Mouse (Mus musculus): ENCODE measurements around the gene Fancc. TPM values are rescaled to one million over a fixed set of nuclear protein-coding genes. Genes with fewer than 3 reads are reported as not detected.

Fancc gene
- polyA plus RNA-seq, 1 experiment = 29.2 TPM

- no peak for DNase-seq (ENCODE audit: low spot score)
These were observed 207.0 kb downstream of the Fancc start for GRCm38 (mm10) chr13:63290126-63290525.

DNA sequence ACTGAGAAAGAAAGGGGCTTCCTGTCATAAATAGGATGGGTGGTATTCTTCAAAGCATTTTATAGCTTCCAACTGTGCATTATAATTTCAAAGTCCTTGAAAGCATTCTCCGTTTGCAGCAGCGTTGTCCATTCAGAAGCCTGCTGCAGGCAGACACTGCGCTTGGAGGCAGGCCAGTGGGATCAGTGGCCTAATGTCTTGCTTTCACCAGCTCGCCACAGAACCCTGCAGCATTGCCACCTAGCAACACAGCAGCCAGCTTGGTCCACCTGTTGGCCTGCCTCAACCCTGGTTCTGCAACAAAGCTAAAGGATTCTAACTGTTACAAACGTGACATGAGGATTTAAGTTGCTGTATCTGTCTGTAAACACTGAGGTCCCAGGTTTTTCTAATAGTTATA lies 207.4 kb downstream of the Fancc start:
- DNase-seq (ENCODE audit: low spot score) = no peak

DNA sequence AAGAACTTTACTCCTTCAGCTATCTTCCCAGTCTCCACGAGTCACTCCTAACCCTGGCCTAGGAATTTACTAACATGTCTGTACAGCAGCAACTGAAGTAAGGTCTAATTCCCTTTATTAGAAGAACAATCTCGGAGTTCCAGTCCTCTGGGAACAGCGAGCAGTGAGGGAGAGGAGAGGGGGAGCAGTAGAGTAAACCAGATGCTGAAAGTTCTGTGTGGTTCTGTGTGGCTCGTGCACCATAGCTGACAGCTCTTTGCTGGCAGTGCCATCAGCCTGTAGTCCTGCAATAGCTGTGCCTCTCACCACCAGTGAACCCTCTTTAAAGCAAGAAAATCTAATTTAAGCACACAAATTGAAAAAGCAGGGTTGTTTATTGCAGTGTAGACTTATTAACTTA lies 207.9 kb downstream of the Fancc start:
- DNase-seq (ENCODE audit: low spot score) = no peak

DNA sequence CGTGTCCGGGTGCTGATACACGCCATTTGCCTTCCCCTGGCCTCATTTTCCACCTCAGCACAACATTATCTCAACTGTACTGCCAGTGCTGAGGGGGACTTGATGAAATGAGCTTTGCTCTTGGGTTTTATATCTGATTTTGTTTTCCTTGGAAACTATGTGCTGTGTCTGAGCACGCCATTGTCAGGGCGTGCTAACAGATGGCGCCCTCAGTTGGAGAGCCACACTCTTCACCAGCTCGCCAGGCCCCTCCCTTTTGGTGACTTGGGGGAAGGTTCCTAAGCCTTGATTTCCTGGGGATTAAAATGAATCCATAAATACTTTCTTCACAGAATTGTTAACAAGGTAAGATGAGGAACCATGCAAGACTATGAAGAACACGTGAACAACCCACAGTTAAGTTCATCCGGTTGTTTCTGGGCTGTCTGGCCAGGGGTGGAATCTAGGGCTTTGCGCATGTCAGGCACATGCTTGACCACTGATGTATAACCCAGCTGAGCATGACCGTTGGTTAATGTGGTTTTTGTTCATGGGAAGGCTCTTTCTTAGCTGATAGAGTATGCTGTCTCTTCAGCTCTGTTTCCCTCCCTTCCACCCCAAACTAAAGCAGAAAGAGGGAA lies 210.5 kb downstream of the Fancc start:
- no peak for DNase-seq (ENCODE audit: low spot score)

DNA sequence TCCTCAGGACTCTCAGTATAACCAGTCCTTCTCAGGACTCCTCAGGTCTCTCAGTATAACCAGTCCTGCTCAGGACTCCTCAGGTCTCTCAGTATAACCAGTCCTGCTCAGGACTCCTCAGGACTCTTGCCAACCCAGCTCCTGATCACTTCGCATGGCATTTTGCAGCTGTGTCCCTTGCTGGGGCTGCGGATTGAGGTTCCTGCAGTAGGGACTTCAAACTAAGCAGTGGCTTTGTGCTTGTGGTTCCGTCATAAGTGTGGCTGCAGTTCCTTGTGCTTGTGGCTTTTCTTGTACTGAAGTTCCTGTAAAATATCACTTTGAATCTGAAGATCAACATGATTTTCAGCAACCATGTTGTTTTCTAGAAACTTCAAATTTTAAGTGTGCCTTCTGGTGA lies 212.3 kb downstream of the Fancc start:
- no peak for DNase-seq (ENCODE audit: low spot score)

- DNase-seq (ENCODE audit: low spot score) = no peak
These were observed 213.8 kb downstream of the Fancc start for GRCm38 (mm10) chr13:63283236-63283635.

GRCm38 (mm10) chr13:63281206-63281605 lies 215.9 kb downstream of the Fancc start:
- no peak for DNase-seq (ENCODE audit: low spot score)

DNA sequence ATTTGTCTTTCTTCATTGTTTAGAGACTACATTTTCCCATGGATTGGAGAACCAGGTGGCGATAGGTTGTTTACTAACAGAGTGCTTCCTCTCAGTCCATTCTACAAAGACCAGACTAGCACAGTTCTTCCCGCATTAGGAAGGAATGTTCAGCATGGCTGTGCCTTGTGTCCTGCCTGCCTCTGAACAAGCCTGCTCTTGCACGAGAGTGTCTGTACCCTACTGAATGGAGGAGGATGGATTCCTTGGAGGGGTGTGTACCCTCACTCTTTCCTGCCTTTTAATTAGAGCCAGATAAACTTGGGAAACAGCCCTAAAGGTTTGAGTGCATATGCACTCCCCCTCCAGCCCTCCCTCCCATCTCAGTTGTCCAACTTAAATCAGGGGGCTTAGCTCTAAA lies 216.7 kb downstream of the Fancc start:
- DNase-seq (ENCODE audit: low spot score) = no peak

GRCm38 (mm10) chr13:63279807-63280206 lies 217.3 kb downstream of the Fancc start:
- DNase-seq (ENCODE audit: low spot score) = no peak

DNA sequence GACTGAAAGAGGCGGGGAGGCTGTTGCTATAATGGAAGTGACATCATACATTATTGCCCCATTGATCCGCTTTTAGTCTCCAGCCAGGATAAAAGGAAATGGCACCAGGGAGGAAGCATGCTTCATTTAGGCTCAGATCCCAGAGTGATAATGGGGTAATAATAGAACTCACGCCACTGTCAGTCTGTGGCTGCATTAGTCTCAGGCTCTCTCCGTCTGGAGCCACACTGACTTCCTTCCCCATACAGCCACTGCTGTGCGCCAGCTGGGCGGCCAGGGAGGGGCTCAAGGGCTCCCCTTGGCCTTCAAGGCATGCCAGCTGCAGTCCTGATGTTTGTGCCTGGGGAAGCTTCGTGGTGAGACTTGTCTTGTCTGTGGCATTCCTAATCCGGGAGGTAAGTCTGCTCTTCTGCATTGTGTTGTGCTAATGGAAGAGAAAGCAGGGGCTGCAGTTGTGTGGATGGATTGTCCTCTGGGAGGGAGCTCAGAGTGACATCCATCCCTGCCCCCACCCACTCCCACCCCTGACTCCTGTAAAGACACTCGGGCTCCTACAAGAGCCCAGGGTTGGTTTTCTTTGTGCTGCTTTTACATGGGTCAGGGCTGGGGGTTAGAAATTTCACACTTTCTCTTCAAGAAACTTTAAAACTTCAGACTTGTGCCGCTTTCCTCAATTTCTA lies 218.1 kb downstream of the Fancc start:
- DNase-seq (ENCODE audit: low spot score) = no peak

- DNase-seq (ENCODE audit: low spot score) = no peak
These were observed 218.9 kb downstream of the Fancc start for GRCm38 (mm10) chr13:63278141-63278631.

DNA sequence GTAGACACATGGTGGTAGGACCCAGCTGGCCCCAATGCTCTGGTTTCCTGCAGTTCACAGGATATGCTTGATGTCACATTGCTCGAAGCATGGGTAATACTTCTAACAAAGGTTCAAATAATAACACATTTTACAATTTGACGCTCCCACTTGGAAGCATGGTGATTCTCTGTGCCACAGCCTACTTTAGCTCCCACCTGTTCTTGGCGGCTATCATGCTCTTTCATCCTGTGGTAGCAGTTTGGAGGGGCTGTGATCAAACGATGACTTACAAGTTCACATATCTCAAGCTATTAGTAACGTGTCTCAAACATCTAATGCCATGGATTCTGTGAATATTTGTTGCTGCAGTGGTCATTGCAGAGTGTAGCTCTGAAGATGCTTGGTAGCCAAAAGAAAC lies 219.8 kb downstream of the Fancc start:
- no peak for DNase-seq (ENCODE audit: low spot score)

GRCm38 (mm10) chr13:63276389-63276788 lies 220.7 kb downstream of the Fancc start:
- no peak for DNase-seq (ENCODE audit: low spot score)

GRCm38 (mm10) chr13:63274488-63275166 lies 222.5 kb downstream of the Fancc start:
- DNase-seq (ENCODE audit: low spot score) = no peak

DNA sequence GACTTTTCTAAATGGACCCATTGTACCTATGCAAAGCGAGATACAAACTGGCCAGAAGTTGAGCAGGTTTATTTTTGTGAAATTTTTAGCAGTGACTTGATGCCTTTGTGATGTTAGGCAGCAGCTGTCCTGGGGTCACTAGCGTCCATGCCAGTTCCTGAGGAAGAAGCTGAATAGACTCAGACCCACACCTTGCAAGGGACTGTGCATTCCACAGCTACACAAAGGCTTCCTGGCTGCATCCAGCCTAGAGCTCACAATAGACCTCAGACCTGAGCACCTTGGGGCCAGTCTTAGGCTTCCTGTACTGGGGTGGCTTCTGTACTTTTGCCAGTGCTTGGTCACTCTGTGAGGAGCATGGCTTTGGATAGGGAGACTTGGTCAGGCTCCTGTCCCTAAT lies 223.2 kb downstream of the Fancc start:
- DNase-seq (ENCODE audit: low spot score) = no peak

GRCm38 (mm10) chr13:63272602-63273229 lies 224.4 kb downstream of the Fancc start:
- DNase-seq (ENCODE audit: low spot score) = peak; percentile 58

- DNase-seq (ENCODE audit: low spot score) = no peak
These were observed 225.0 kb downstream of the Fancc start for GRCm38 (mm10) chr13:63272017-63272601.

GRCm38 (mm10) chr13:63270191-63270590 lies 226.9 kb downstream of the Fancc start:
- DNase-seq (ENCODE audit: low spot score) = no peak

- DNase-seq (ENCODE audit: low spot score) = no peak
These were observed 228.3 kb downstream of the Fancc start for GRCm38 (mm10) chr13:63268776-63269175.

- DNase-seq (ENCODE audit: low spot score) = no peak
These were observed 228.7 kb downstream of the Fancc start for GRCm38 (mm10) chr13:63268371-63268770.

- DNase-seq (ENCODE audit: low spot score) = no peak
These were observed 234.7 kb downstream of the Fancc start for GRCm38 (mm10) chr13:63262168-63262957.

Measured in urinary bladder, adult 2 months (tissue).